Mouse (Mus musculus): ENCODE data around the gene Lztfl1. TPM values are rescaled to one million over a fixed set of nuclear protein-coding genes. Genes with fewer than 3 reads are reported as not detected.
A peak's percentile ranks its signal among the peaks of the same experiment; 100 is the strongest.
"Not testable (repeated sequence)": the region's sequence is repeated elsewhere in the genome, so short reads cannot be mapped to it uniquely, and the experiment has no call there.

The Lztfl1 gene
- 48.4 and 53.3 TPM in 2 replicates for polyA plus RNA-seq (2015; fragmentation: Nextera tagmentation; extraction: Ambion mirVana)

DNA sequence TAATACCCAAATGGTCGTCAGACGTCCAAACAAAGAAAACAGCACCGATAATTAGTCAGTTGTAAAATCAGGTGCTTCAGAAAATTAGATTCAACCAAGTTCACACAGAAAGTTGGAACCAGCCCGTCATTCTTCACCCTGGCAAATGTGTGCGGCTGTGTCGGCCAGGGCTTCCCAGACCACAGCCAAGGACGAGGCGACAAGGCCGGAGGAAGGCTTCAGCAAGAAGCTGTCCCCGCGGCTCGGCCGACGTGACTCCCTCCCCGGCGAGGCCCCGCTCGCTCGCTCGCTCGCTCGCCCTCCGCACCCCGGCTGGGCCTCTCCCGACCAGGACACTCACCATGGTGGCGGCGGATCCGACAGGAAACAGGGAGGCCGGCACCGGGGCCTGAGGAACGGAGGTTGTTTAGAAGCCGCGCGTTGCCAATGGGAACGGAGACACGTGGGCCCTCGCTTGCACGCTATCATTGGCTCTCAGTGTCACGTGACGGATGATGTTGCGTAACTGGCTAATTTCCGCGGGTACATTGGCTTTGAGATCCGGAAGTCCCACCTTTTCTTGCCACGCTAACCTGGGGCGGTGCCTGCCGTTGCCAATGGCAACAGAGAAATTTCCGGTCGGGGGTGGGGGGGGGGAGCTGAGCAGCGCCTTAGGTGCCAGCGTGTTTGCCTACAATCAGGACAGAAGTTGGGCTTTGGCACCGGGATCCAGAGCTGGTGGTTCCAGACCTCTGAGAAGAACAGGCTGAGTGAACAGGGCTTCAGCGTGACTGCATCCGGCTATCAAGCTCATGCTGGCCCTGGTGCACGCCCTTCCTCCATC lies at the start of gene Lztfl1:
Lztfl1 (minus strand) TSS at position 512 of the 823 bp plus-strand sequence.
- H3K4me1 ChIP-seq, result peaks cover 3% of the 10 kb centered on the region; the same call in 1 of the 2 replicates
- no peaks in the 10 kb centered on the region for H3K36me3 ChIP-seq
- WGBS, result under 1% methylated on average over 54 of the region's 55 CpGs
- H3K4me3 ChIP-seq (replicated peaks), result peak within 1 kb of the TSS; percentile 91
- H3K9ac ChIP-seq, result peak within 1 kb of the TSS; percentile 89
- H3K9me3 ChIP-seq, result no peaks in the 10 kb centered on the region
- H3K27me3 ChIP-seq (replicated peaks), result no peaks in the 10 kb centered on the region
- peak within 1 kb of the TSS; percentile 75 for H3K27ac ChIP-seq
- ATAC-seq (ENCODE audit: insufficient read depth, low FRiP score, low read depth), result peak; percentile 99
- H3K4me2 ChIP-seq, result peak within 1 kb of the TSS; percentile 59

- ATAC-seq (ENCODE audit: insufficient read depth, low FRiP score, low read depth), result no peak
- H3K27me3 ChIP-seq (replicated peaks), result no peaks in the 10 kb centered on the region
Measured at GRCm38 (mm10) chr9:123766996-123767395, 49.5 kb upstream of the Lztfl1 start.

DNA sequence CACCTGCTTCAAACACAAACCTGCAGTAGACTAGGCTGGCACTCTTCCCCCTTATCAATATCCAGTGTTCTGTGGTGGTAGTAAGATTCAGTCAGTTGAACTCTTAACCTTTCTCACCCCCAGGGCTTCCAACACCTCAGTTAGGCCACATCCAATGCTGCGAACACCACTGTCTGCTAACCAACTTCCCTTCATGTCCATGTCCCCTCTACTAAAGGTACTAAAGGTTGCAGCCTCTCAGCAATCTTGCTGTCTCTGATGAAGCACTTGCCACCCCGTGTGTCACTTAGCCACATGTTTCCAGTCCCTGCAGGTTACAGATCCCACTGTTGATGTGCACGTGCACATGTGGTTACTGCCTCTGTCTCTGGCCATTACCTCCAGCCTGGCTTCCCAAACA lies 46.3 kb upstream of the Lztfl1 start:
- Histone ChIP-seq H3K27ac (no peak overlapping the region), H3K4me2 (no peak overlapping the region), H3K9me3 (no peaks in the 10 kb centered on the region), H3K4me3 (replicated peaks) (no peak overlapping the region), H3K4me1 (no peaks in the 10 kb centered on the region), H3K36me3 (no peaks in the 10 kb centered on the region), H3K9ac (no peak overlapping the region), H3K27me3 (replicated peaks) (no peaks in the 10 kb centered on the region)
- WGBS, result 72% methylated on average over 3 of the region's 3 CpGs
- no peak for ATAC-seq (ENCODE audit: insufficient read depth, low FRiP score, low read depth)

More at GRCm38 (mm10) chr9:123766996-123767395, 49.5 kb upstream of the Lztfl1 start:
- Histone ChIP-seq H3K27ac (no peak overlapping the region), H3K9ac (no peak overlapping the region), H3K4me2 (no peak overlapping the region), H3K4me1 (no peaks in the 10 kb centered on the region), H3K4me3 (replicated peaks) (no peak overlapping the region), H3K9me3 (no peaks in the 10 kb centered on the region), H3K36me3 (no peaks in the 10 kb centered on the region)
- 74% methylated on average over 3 of the region's 3 CpGs for WGBS

DNA sequence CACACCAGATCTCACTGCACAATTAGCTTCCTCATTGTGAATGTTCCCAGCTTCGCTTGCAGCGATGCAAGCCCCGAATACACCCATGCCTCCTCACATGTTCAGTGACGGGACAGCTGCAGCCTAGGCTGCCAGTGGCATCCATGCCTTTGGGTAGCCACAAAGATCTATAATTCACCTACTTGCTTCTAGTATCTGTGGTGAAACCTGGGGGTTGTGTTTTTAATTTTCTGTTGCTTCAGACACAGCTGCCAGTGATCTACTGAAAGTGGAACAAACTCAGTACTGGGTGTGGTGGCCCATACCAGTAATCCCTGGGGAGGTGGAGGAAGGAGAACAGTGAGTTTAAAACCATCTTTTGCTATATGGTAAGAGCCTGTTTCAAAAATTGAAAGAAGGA lies 45.4 kb upstream of the Lztfl1 start:
- Histone ChIP-seq H3K27ac (no peak overlapping the region), H3K36me3 (no peaks in the 10 kb centered on the region), H3K4me3 (replicated peaks) (no peak overlapping the region), H3K9me3 (no peaks in the 10 kb centered on the region), H3K4me1 (no peaks in the 10 kb centered on the region), H3K27me3 (replicated peaks) (no peaks in the 10 kb centered on the region), H3K9ac (no peak overlapping the region), H3K4me2 (no peak overlapping the region)
- 64% methylated on average over 4 of the region's 4 CpGs for WGBS
- no peak for ATAC-seq (ENCODE audit: insufficient read depth, low FRiP score, low read depth)

DNA sequence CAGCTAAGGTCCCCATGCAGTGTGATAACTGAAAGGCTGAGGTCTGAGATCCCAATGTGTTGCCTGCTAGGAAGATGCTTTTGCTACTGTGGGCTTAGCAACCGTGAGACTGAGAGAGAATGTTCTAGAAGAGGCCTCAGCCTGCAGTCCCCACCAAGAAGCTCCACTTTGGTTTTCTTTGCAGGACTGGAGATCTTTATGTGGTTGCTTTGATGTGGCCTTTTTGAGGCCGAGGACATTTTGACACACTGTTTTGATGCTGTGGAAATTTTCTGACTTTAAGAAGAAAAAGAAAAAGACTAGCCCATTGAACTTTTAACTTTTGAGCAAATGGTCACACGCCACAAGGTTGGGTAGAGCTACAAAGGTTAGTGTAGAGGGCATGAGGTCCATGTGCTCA lies 43.3 kb upstream of the Lztfl1 start:
- no peaks in the 10 kb centered on the region for H3K36me3 ChIP-seq
- WGBS, result 86% methylated on average over 3 of the region's 3 CpGs
- H3K9me3 ChIP-seq, result no peaks in the 10 kb centered on the region
- no peak overlapping the region for H3K27ac ChIP-seq
- no peak overlapping the region for H3K4me3 ChIP-seq (replicated peaks)
- no peak for ATAC-seq (ENCODE audit: insufficient read depth, low FRiP score, low read depth)
- H3K27me3 ChIP-seq (replicated peaks), result no peaks in the 10 kb centered on the region
- H3K4me1 ChIP-seq, result no peaks in the 10 kb centered on the region
- no peak overlapping the region for H3K9ac ChIP-seq
- no peak overlapping the region for H3K4me2 ChIP-seq

DNA sequence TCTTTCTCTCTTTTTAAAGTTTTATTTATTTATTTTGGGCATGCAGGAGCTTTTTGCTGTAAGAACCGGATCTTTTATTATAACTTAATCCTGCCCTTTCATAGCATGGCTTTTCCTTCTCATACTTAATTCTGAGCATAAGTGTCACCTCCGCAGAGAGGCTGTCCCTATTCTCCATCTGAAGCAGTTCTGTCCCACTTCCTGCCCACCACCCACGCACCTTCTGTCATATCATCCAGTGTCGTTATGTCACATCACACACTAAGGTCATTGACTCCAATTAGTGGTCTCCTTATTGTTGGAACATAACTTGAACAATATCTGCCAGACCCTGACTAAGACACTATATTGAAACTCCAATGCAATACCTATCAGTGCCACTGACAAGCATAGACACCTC lies 41.1 kb upstream of the Lztfl1 start:
- no peak overlapping the region for H3K27ac ChIP-seq
- ATAC-seq (ENCODE audit: insufficient read depth, low FRiP score, low read depth), result no peak
- H3K9me3 ChIP-seq, result no peaks in the 10 kb centered on the region
- no peaks in the 10 kb centered on the region for H3K36me3 ChIP-seq
- no peak overlapping the region for H3K4me3 ChIP-seq (replicated peaks)
- H3K9ac ChIP-seq, result no peak overlapping the region
- 73% methylated on average over 4 of the region's 4 CpGs for WGBS
- H3K4me2 ChIP-seq, result no peak overlapping the region
- no peaks in the 10 kb centered on the region for H3K4me1 ChIP-seq
- H3K27me3 ChIP-seq (replicated peaks), result no peaks in the 10 kb centered on the region

- H3K4me3 ChIP-seq (replicated peaks), result no peak overlapping the region
- no peaks in the 10 kb centered on the region for H3K9me3 ChIP-seq
- H3K9ac ChIP-seq, result no peak overlapping the region
- no peaks in the 10 kb centered on the region for H3K4me1 ChIP-seq
- 60% methylated on average over 1 of the region's 1 CpGs for WGBS
- no peak overlapping the region for H3K4me2 ChIP-seq
- ATAC-seq (ENCODE audit: insufficient read depth, low FRiP score, low read depth), result no peak
- H3K27me3 ChIP-seq (replicated peaks), result no peaks in the 10 kb centered on the region
- no peaks in the 10 kb centered on the region for H3K36me3 ChIP-seq
- no peak overlapping the region for H3K27ac ChIP-seq
Measured at GRCm38 (mm10) chr9:123758156-123758555, 40.7 kb upstream of the Lztfl1 start.

DNA sequence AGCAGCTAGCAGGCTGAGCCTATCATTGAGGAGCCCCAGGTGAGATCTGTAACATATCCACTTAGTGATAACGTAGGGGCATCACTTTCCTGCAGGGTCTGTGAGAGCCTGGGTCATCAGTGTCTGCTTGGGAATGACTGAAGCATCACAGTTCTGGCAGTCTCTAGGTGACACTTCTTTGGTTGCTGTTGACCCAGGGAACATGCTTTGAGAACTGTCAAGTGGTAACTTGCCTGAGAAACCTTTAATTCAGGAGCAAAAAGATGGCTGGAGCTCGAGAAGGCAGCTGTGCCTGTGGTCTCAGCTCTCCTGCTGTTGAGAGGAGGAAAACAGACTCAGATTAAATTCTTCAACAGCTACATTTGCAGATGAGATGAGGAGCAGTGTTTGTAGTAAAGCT lies 39.8 kb upstream of the Lztfl1 start:
- H3K36me3 ChIP-seq, result no peaks in the 10 kb centered on the region
- H3K4me3 ChIP-seq (replicated peaks), result no peak overlapping the region
- no peak for ATAC-seq (ENCODE audit: insufficient read depth, low FRiP score, low read depth)
- H3K9ac ChIP-seq, result no peak overlapping the region
- no peaks in the 10 kb centered on the region for H3K4me1 ChIP-seq
- no peaks in the 10 kb centered on the region for H3K27me3 ChIP-seq (replicated peaks)
- no peaks in the 10 kb centered on the region for H3K9me3 ChIP-seq
- H3K27ac ChIP-seq, result no peak overlapping the region
- H3K4me2 ChIP-seq, result no peak overlapping the region
- 51% methylated on average over 2 of the region's 2 CpGs for WGBS

GRCm38 (mm10) chr9:123756752-123757151 lies 39.3 kb upstream of the Lztfl1 start:
- 62% methylated on average over 3 of the region's 3 CpGs for WGBS
- Histone ChIP-seq H3K4me3 (replicated peaks) (no peak overlapping the region), H3K4me2 (no peak overlapping the region), H3K27ac (no peak overlapping the region), H3K9ac (no peak overlapping the region), H3K9me3 (no peaks in the 10 kb centered on the region), H3K27me3 (replicated peaks) (no peaks in the 10 kb centered on the region), H3K36me3 (no peaks in the 10 kb centered on the region), H3K4me1 (no peaks in the 10 kb centered on the region)
- ATAC-seq (ENCODE audit: insufficient read depth, low FRiP score, low read depth), result no peak

DNA sequence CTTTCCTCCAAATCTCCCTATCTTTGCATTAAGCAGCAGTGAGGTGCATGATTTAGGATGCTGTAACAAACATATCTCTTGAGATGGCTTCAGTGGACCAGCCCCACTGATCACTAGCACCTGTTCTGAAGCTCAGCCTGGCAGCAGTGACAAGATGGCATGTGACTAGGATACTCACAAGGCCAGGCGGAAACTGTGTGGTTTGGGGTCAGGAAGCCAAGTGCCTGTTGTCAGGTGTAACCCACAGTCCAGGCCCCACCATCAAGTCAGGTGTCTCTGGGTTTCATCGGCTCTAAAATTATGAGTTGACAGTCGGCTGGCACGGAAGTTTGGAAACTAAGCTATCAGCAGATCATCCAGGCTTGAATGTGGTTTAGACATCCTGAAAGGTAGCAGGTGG lies 36.8 kb upstream of the Lztfl1 start:
- Histone ChIP-seq H3K4me1 (no peaks in the 10 kb centered on the region), H3K4me2 (no peak overlapping the region), H3K36me3 (no peaks in the 10 kb centered on the region), H3K27me3 (replicated peaks) (no peaks in the 10 kb centered on the region), H3K9me3 (no peaks in the 10 kb centered on the region), H3K4me3 (replicated peaks) (no peak overlapping the region), H3K27ac (no peak overlapping the region), H3K9ac (no peak overlapping the region)
- WGBS, result 86% methylated on average over 4 of the region's 4 CpGs
- ATAC-seq (ENCODE audit: insufficient read depth, low FRiP score, low read depth), result no peak

DNA sequence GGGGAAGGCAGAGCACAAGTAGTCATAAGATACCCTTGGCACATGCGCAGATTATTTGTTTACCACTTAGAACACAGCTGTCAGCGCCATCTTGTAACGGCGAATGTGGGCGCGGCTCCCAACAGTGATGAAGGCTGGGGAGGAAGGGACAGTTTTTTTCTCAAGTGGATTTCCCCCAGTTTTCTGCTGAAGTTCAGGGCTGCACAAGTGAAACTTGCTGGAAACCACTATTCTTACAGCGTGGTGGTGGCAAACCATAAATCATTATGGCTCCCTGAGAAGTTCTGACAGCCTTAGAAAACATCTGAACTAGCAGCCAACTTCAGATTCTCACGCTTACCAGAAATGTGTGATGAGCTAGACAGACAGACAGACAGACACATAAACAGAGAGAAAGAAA lies 32.2 kb upstream of the Lztfl1 start:
- not testable (repeated sequence) for ATAC-seq (ENCODE audit: insufficient read depth, low FRiP score, low read depth); H3K36me3 ChIP-seq; H3K4me3 ChIP-seq (replicated peaks); H3K27ac ChIP-seq; H3K4me2 ChIP-seq; H3K9ac ChIP-seq; H3K4me1 ChIP-seq; H3K9me3 ChIP-seq; H3K27me3 ChIP-seq (replicated peaks)
- 87% methylated on average over 8 of the region's 8 CpGs for WGBS

DNA sequence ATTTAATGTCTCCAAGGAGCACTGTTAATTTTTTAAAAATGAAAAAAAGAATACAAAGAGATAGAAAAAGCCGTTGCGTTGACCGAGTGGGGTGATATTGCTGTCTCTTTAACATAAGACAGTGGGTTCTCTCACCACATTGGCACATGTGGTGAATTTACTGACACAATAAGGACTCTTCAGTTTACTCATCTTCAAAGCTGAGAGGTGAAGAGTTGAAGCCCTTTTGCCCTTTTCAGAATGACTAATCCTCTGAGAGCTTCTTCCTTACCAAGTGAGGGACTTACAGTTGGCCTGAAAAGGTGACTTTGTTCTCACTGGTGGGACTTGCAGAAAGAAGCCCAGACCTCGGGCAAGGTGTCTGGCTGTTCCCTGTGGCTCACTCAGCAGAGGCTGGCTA lies 23.3 kb upstream of the Lztfl1 start:
- Histone ChIP-seq H3K36me3 (no peaks in the 10 kb centered on the region), H3K9me3 (no peaks in the 10 kb centered on the region), H3K9ac (no peak overlapping the region), H3K4me1 (no peaks in the 10 kb centered on the region), H3K4me2 (no peak overlapping the region), H3K27me3 (replicated peaks) (no peaks in the 10 kb centered on the region), H3K4me3 (replicated peaks) (no peak overlapping the region), H3K27ac (no peak overlapping the region)
- WGBS, result 87% methylated on average over 4 of the region's 4 CpGs
- ATAC-seq (ENCODE audit: insufficient read depth, low FRiP score, low read depth), result no peak
